Mouse (Mus musculus): ENCODE results near the gene Epn3. TPM values are rescaled to one million over a fixed set of nuclear protein-coding genes. Genes with fewer than 3 reads are reported as not detected.

The Epn3 gene
- polyA plus RNA-seq (2015; fragmentation: Nextera tagmentation; extraction: Ambion mirVana): 12.0 and 12.4 TPM in 2 replicates

DNA sequence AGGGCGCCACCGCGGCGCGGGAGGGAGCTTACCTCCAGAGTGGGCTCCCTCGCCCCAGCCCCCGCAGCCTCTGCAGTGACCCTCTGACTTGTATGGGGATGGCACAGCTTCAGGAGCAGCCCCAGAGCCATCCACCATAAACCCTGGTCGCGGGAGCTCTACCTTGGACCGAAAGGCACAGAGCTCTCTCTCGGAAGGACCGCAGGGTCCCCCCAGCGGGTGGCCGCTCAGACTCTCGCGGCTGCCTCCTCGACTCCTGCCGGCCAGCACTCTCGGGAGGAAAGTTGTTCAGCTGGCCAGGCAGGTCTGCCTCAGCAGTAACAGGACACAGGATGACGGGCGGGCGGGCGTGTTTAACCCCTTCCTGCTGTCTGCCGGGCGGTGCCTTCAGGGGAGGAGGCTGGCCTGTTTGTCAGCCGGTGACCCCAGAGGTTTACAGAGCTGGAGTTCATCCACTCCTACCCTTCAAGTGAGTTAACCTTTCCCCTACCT, at the start of gene Epn3:
Gene Epn3 (minus strand): TSS at position 314 of the 492 bp plus-strand sequence.
- H3K4me3 ChIP-seq (replicated peaks): peak within 1 kb of the TSS; percentile 44
- no peaks in the 10 kb centered on the region for H3K27me3 ChIP-seq (replicated peaks)
- H3K9ac ChIP-seq: no peak within 1 kb of the TSS; the same call in 1 of the 2 replicates
- H3K27ac ChIP-seq: peak within 1 kb of the TSS; percentile 90
- WGBS: under 1% methylated on average over 26 of the region's 26 CpGs
- peak within 1 kb of the TSS; percentile 60 for H3K4me2 ChIP-seq
- no peaks in the 10 kb centered on the region for H3K36me3 ChIP-seq
- peaks cover 19% of the 10 kb centered on the region for H3K4me1 ChIP-seq
- H3K9me3 ChIP-seq: no peaks in the 10 kb centered on the region
- ATAC-seq (ENCODE audit: insufficient read depth, low FRiP score, low read depth): peak; percentile 77

DNA sequence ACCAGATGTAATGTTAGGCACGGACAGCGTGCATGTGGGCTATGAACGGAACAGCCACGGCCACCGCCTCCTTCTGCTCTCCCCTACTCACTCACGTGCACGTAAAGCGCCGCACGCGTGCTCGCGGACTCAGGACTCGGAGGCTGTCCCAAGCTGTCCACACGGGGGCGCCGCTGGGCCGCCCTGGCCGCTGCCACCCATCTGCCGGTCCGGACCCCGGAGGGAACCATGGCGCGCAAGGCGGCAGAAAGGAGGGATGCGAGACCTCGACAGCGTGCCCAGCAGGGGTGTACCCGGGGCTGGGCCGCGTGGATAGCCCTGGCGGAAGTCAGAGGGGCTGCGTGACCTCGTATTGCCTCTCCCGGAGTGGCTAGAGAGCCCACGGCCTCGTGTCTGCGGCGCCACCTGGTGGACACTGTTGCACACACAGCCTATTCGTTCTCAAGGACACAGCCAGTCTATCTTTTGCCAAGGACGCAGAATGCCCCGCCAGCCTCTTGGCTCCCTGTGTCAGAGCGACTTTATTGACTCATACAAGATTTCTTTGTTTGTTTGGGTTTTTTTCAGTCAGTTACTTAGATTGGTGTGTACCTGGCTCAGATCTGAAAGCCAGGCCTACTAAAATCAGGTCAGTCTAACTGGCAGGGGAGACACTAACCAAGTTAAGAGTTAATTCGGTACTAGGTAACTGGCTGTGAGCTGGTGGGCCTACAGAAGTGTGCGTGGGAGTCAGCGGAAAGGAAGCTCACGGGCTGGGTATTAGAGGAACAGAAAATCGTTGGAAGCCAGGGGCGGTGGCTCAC, 49.3 kb upstream of the Epn3 start, which contains the start of gene Rsad1:
Gene Rsad1 (minus strand): TSS at position 368 of the 803 bp plus-strand sequence.
- Histone ChIP-seq H3K9ac (peak within 1 kb of the TSS; percentile 66), H3K27me3 (replicated peaks) (no peaks in the 10 kb centered on the region), H3K4me1 (peaks cover 10% of the 10 kb centered on the region), H3K27ac (peak within 1 kb of the TSS; percentile 90), H3K4me2 (peak within 1 kb of the TSS; percentile 95), H3K36me3 (no peaks in the 10 kb centered on the region), H3K4me3 (replicated peaks) (peak within 1 kb of the TSS; percentile 75), H3K9me3 (no peaks in the 10 kb centered on the region)
- peak; percentile 84 for ATAC-seq (ENCODE audit: insufficient read depth, low FRiP score, low read depth)
- WGBS: 3% methylated on average over 49 of the region's 49 CpGs

DNA sequence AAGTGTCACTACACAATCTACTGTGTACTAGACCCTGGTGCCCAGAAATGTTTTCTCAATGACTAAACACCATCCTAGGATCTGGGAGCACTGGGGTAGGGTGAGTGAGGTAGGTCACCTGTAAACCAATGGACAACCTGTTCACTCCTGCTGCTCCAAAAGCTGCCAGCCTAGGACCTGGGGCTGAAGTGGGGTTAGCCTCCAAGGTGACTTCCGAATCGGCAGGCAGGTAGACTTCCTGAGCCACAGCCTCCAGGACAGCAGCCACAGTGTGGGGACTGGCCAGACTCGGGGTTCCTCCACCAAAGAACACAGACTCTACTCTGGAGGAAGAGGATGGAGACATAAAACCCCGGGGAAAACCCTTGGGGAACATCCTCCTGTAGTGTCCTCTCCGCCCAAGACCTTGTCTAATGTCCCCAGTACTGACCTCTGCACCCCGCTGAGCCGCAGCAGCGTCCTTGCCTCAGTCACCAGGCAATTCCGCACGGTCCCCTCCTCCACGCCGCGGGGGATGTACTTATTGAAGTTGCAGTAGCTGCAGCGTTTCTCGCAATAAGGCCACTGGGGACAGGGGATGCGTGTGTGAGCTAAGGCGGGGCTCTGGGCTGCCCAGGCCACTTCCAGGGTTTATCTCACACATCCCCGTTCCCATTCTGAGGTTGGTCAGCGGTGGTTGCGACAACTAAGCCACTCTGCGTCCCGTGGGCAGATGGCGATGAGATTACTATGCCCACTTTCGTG, 48.4 kb upstream of the Epn3 start:
- WGBS: 11% methylated on average over 24 of the region's 24 CpGs
- peak overlapping the region; percentile 75 for H3K4me3 ChIP-seq (replicated peaks)
- H3K4me2 ChIP-seq: peak overlapping the region; percentile 95
- H3K36me3 ChIP-seq: no peaks in the 10 kb centered on the region
- H3K27ac ChIP-seq: no peak overlapping the region
- ATAC-seq (ENCODE audit: insufficient read depth, low FRiP score, low read depth): peak; percentile 13; the same call in 1 of the 2 replicates
- peak overlapping the region; percentile 66; the same call in 1 of the 2 replicates for H3K9ac ChIP-seq
- no peaks in the 10 kb centered on the region for H3K9me3 ChIP-seq
- H3K4me1 ChIP-seq: peaks cover 10% of the 10 kb centered on the region
- no peaks in the 10 kb centered on the region for H3K27me3 ChIP-seq (replicated peaks)

DNA sequence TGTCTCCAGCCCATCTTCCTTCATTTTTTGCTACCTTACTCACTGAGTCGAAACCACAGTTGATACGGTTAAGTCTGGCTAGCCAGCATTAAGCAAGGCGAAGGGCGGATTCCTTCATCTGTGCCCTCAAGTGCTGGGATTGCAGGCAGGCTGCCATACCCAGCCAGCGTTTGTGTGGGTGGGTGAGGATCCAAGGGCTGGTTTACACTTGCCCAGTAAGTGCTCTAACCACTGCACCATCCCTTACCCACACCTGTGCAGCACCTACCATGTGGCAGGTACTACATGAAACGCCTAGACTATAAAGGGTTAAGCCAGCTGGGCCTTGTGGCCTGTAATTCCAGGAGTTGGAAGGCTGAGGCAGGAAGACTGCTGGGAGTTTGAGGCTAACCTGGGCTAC, 47.5 kb upstream of the Epn3 start:
- Histone ChIP-seq H3K4me1 (peaks cover 10% of the 10 kb centered on the region), H3K4me2 (no peak overlapping the region), H3K36me3 (no peaks in the 10 kb centered on the region), H3K4me3 (replicated peaks) (no peak overlapping the region), H3K9ac (no peak overlapping the region), H3K27me3 (replicated peaks) (no peaks in the 10 kb centered on the region), H3K27ac (no peak overlapping the region), H3K9me3 (no peaks in the 10 kb centered on the region)
- 90% methylated on average over 6 of the region's 6 CpGs for WGBS
- ATAC-seq (ENCODE audit: insufficient read depth, low FRiP score, low read depth): no peak

DNA sequence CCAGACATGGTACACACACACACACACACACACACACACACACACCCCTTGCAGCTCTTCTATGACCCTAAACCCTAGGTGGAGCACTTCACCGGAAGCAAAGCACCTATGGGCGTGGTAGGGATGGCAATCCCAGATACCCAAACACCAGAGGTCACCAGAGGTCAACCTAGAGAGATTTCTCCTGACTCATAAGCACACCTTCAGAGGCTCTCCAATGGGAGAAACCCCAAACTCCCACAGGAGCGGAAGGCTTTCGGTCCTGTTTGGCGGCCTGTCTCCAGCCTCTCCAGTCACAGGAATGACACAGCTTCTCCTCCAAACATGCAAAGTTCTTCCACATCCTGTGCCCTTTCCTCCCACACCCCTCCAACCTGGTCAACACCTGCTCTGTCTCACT, 46.6 kb upstream of the Epn3 start:
- Histone ChIP-seq H3K4me1 (peaks cover 10% of the 10 kb centered on the region), H3K27me3 (replicated peaks) (no peaks in the 10 kb centered on the region), H3K9me3 (no peaks in the 10 kb centered on the region), H3K27ac (no peak overlapping the region), H3K4me3 (replicated peaks) (no peak overlapping the region), H3K4me2 (no peak overlapping the region), H3K36me3 (no peaks in the 10 kb centered on the region), H3K9ac (no peak overlapping the region)
- 94% methylated on average over 5 of the region's 5 CpGs for WGBS
- ATAC-seq (ENCODE audit: insufficient read depth, low FRiP score, low read depth): no peak

DNA sequence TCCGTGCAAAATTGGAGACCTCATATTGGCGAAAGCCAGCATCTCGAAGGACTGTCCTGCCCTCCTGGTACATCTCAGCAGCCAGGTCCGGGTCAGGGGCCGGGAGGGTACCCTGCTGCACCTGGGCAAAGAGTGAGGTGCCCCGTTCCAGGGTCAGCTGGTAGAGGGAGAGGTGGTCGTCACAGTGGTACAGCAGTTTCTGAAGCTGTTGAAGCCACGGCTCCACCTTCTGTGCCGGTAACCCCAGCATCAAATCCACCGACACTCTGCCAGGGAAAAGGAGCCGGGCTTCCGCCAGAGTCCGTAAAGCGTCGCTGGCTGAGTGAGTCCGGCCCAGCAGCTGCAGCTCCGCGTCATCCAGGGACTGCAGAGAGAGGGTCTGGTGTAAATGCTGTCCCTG, 44.6 kb upstream of the Epn3 start:
- 56% methylated on average over 18 of the region's 18 CpGs for WGBS
- peak overlapping the region; percentile 22 for H3K4me2 ChIP-seq

DNA sequence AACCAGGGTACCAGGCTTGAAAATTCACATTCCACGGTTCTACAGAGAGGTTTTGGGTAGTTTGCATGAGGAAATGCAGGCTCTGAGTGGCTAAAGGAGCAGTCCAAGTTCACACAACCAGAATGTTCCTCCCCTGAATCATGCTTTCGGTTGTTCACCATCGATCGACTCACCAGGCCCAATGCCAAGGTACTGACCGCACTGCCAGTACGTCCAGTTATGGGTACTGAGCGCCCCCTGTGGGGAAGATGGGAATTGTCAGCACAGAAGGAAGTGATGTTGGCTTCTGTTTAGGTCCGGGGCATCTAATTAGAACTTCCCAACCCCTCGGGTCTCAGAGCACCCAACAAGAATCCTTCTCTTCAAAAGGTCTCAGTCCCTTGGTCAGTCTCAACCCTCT, 44.2 kb upstream of the Epn3 start:
- Histone ChIP-seq H3K27ac (no peak overlapping the region), H3K4me3 (replicated peaks) (no peak overlapping the region), H3K9me3 (no peaks in the 10 kb centered on the region), H3K4me1 (peaks cover 5% of the 10 kb centered on the region), H3K27me3 (replicated peaks) (no peaks in the 10 kb centered on the region), H3K4me2 (peak overlapping the region; percentile 22), H3K9ac (no peak overlapping the region), H3K36me3 (no peaks in the 10 kb centered on the region)
- no peak for ATAC-seq (ENCODE audit: insufficient read depth, low FRiP score, low read depth)
- 28% methylated on average over 9 of the region's 9 CpGs for WGBS

More for the DNA sequence above, 44.6 kb upstream of the Epn3 start:
- H3K9me3 ChIP-seq: no peaks in the 10 kb centered on the region
- no peaks in the 10 kb centered on the region for H3K27me3 ChIP-seq (replicated peaks)
- H3K4me3 ChIP-seq (replicated peaks): no peak overlapping the region
- ATAC-seq (ENCODE audit: insufficient read depth, low FRiP score, low read depth): no peak
- H3K9ac ChIP-seq: no peak overlapping the region
- H3K4me1 ChIP-seq: peaks cover 8% of the 10 kb centered on the region
- H3K36me3 ChIP-seq: no peaks in the 10 kb centered on the region
- no peak overlapping the region for H3K27ac ChIP-seq

DNA sequence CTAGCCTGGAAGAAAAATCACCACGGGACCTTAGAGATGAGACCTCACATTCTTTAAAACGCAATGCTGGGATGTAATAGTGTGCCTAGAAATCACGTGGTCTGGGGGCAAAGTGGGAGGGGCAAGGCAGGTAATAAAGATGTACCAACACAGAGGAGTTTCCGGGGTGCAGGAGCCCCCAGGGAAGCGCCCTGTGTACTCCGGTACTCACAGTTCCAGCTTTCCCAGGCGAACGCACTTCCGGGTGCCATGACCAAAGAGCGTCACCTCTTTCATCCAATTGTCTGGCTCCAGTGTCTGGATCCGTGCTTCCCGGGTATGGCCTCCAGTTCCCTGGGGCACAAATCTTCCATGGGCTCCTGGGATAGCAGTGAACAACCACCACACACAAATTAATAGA, 43.6 kb upstream of the Epn3 start:
- Histone ChIP-seq H3K4me3 (replicated peaks) (no peak overlapping the region), H3K4me1 (peaks cover 4% of the 10 kb centered on the region), H3K27ac (no peak overlapping the region), H3K36me3 (no peaks in the 10 kb centered on the region), H3K27me3 (replicated peaks) (no peaks in the 10 kb centered on the region), H3K9ac (no peak overlapping the region), H3K4me2 (no peak overlapping the region), H3K9me3 (no peaks in the 10 kb centered on the region)
- ATAC-seq (ENCODE audit: insufficient read depth, low FRiP score, low read depth): no peak
- WGBS: 86% methylated on average over 12 of the region's 12 CpGs

DNA sequence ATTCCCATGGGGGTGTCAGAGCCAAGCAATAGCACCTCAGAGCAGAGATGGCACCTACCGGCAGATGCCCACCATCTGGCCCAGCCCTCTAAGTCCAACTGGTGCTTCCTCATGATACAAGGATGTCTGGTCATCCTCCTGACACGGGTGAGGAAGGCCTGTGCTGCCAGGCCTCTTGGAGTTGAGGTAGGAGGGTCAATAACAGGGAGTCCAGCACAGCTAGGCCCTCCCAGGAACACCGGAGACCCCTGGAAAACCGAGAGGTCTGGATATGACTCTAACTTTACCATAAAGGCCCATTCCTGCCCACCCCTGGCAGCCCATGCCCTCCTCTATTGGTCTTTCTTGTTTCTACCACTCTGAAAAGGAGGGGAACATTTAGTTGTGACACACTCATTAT, 42.6 kb upstream of the Epn3 start:
- Histone ChIP-seq H3K4me1 (no peaks in the 10 kb centered on the region), H3K4me2 (no peak overlapping the region), H3K9me3 (no peaks in the 10 kb centered on the region), H3K9ac (no peak overlapping the region), H3K36me3 (no peaks in the 10 kb centered on the region), H3K4me3 (replicated peaks) (no peak overlapping the region), H3K27ac (no peak overlapping the region), H3K27me3 (replicated peaks) (no peaks in the 10 kb centered on the region)
- WGBS: 84% methylated on average over 4 of the region's 4 CpGs
- no peak for ATAC-seq (ENCODE audit: insufficient read depth, low FRiP score, low read depth)

DNA sequence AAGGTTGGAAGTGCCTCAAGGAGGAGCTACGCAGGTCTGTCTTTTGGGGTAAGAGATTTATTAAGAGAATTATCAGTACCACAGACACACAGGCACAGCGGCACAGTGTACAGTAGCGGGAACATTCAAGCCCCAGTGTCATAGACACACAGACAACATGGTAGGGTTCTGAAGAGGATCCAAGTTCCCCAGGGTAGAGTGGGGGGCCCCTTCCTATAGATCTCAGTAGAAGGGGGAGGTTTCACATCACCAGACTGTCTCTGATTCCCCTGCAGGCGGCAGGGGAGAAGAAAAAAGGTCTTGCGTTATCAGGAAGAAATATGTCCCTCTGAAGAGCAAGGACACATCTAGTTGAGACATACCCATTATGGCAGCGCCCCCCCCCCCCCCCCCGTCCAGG, 40.0 kb upstream of the Epn3 start:
- ATAC-seq (ENCODE audit: insufficient read depth, low FRiP score, low read depth): no peak
- Histone ChIP-seq H3K4me2 (no peak overlapping the region), H3K4me3 (replicated peaks) (no peak overlapping the region), H3K9me3 (no peaks in the 10 kb centered on the region), H3K9ac (no peak overlapping the region), H3K4me1 (no peaks in the 10 kb centered on the region), H3K27ac (no peak overlapping the region), H3K27me3 (replicated peaks) (no peaks in the 10 kb centered on the region), H3K36me3 (no peaks in the 10 kb centered on the region)
- WGBS: 78% methylated on average over 7 of the region's 7 CpGs

DNA sequence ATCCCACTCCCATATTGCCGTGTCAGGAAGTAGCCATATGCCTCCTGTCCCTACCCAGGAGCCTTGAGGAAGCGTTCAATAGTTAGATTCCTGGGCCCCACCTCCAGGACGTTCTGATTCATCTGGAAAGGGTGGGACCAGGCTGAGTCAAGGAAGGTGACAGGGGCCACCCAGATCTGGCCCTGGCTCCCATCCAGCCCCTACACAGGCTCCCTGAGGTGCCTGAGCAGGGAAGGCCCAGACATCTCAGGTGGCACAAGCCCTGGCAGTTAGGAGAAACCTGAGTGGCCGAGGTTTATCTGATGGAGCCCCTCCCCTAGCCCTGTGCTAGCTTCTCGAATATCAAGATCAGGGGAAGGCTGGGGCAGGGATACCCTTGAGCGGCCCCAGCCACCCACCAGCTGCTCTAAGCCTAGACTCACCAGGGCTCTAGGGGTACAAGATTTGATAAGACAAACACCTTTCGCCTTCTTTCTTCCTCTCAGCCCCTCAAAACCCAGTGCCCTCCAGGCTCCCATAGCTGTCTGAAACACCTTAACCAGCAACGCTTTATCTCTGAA, 39.0 kb upstream of the Epn3 start:
- Histone ChIP-seq H3K4me1 (no peaks in the 10 kb centered on the region), H3K9me3 (no peaks in the 10 kb centered on the region), H3K4me3 (replicated peaks) (no peak overlapping the region), H3K27ac (no peak overlapping the region), H3K9ac (no peak overlapping the region), H3K4me2 (no peak overlapping the region), H3K27me3 (replicated peaks) (no peaks in the 10 kb centered on the region), H3K36me3 (no peaks in the 10 kb centered on the region)
- peak; percentile 60; the same call in 1 of the 2 replicates for ATAC-seq (ENCODE audit: insufficient read depth, low FRiP score, low read depth)
- 57% methylated on average over 8 of the region's 8 CpGs for WGBS

DNA sequence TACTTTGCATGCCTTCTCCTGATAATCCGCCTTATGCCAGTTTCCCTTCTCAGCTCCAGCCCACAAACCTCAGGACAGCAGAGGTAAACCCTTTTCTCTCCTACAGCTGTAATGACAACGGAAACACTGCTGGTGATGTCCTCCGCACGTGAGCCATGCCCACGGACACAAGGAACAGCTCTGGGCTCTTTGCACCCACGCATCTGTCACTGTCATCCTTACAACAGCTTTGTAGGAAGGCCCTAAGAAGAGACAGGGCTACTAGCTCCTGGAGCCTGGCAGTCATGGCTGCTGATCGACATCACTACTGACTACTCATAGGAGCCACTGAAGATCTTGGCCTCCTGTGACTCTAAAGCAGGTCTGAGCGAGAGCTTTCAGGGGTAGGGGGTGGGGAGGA, 33.4 kb upstream of the Epn3 start:
- 77% methylated on average over 8 of the region's 8 CpGs for WGBS

More for the DNA sequence above, 33.4 kb upstream of the Epn3 start:
- Histone ChIP-seq H3K27me3 (replicated peaks) (no peaks in the 10 kb centered on the region), H3K9me3 (no peaks in the 10 kb centered on the region), H3K4me2 (no peak overlapping the region), H3K27ac (no peak overlapping the region), H3K36me3 (no peaks in the 10 kb centered on the region), H3K4me1 (no peaks in the 10 kb centered on the region), H3K4me3 (replicated peaks) (no peak overlapping the region), H3K9ac (no peak overlapping the region)
- ATAC-seq (ENCODE audit: insufficient read depth, low FRiP score, low read depth): no peak
